Mouse (Mus musculus): ENCODE measurements around the gene Palm3. TPM values are rescaled to one million over a fixed set of nuclear protein-coding genes. Genes with fewer than 3 reads are reported as not detected.

Gene Palm3
- polyA plus RNA-seq, 1 experiment from 2014 or later, result 5.5 TPM

GRCm38 (mm10) chr8:84010625-84011611 lies 10.4 kb upstream of the Palm3 start:
- Histone ChIP-seq H3K4me3 (peak overlapping the region; percentile 53), H3K9ac (peak overlapping the region; percentile 31), H3K4me1 (peaks cover 34% of the 10 kb centered on the region), H3K27me3 (peaks cover 44% of the 10 kb centered on the region), H3K36me3 (no peaks in the 10 kb centered on the region), H3K9me3 (no peaks in the 10 kb centered on the region), H3K27ac (no peak overlapping the region), H3K4me2 (peak overlapping the region; percentile 99)
- ATAC-seq (ENCODE audit: insufficient number of reproducible peaks, low FRiP score, low TSS enrichment, low read depth), result 0 out of 2 replicates have a peak, but pooled peaks have one; percentile 45
- 2% methylated on average over 83 of the region's 83 CpGs for WGBS

GRCm38 (mm10) chr8:84011705-84012498 lies 9.4 kb upstream of the Palm3 start, which contains the start of gene 2210011C24Rik:
2210011C24Rik (minus strand) TSS chr8:84012171.
- H3K4me1 ChIP-seq, result peaks cover 34% of the 10 kb centered on the region
- ATAC-seq (ENCODE audit: insufficient number of reproducible peaks, low FRiP score, low TSS enrichment, low read depth), result no peak
- H3K27me3 ChIP-seq, result peaks cover 44% of the 10 kb centered on the region
- H3K36me3 ChIP-seq, result no peaks in the 10 kb centered on the region
- 1% methylated on average over 45 of the region's 45 CpGs for WGBS
- peak within 1 kb of the TSS; percentile 31 for H3K9ac ChIP-seq
- peak within 1 kb of the TSS; percentile 99 for H3K4me2 ChIP-seq
- H3K4me3 ChIP-seq, result peak within 1 kb of the TSS; percentile 53
- no peak within 1 kb of the TSS for H3K27ac ChIP-seq
- H3K9me3 ChIP-seq, result no peaks in the 10 kb centered on the region

GRCm38 (mm10) chr8:84012499-84013165 lies 8.6 kb upstream of the Palm3 start:
- Histone ChIP-seq H3K27me3 (peaks cover 44% of the 10 kb centered on the region), H3K9ac (peak overlapping the region; percentile 17; the same call in 1 of the 2 replicates), H3K4me1 (peaks cover 34% of the 10 kb centered on the region), H3K36me3 (no peaks in the 10 kb centered on the region), H3K4me2 (peak overlapping the region; percentile 99), H3K9me3 (no peaks in the 10 kb centered on the region), H3K4me3 (peak overlapping the region; percentile 53), H3K27ac (no peak overlapping the region)
- WGBS, result 10% methylated on average over 35 of the region's 35 CpGs
- no peak for ATAC-seq (ENCODE audit: insufficient number of reproducible peaks, low FRiP score, low TSS enrichment, low read depth)

- Histone ChIP-seq H3K27me3 (peaks cover 42% of the 10 kb centered on the region), H3K27ac (no peak overlapping the region), H3K4me1 (peaks cover 21% of the 10 kb centered on the region), H3K9me3 (no peaks in the 10 kb centered on the region), H3K4me3 (no peak overlapping the region), H3K9ac (no peak overlapping the region), H3K4me2 (no peak overlapping the region), H3K36me3 (no peaks in the 10 kb centered on the region)
- ATAC-seq (ENCODE audit: insufficient number of reproducible peaks, low FRiP score, low TSS enrichment, low read depth), result no peak
- 91% methylated on average over 5 of the region's 5 CpGs for WGBS
These were observed 5.4 kb upstream of the Palm3 start for GRCm38 (mm10) chr8:84015833-84016232.

GRCm38 (mm10) chr8:84019738-84020137 lies 1.5 kb upstream of the Palm3 start:
- Histone ChIP-seq H3K9ac (no peak overlapping the region), H3K27ac (no peak overlapping the region), H3K4me1 (peaks cover 16% of the 10 kb centered on the region), H3K4me2 (no peak overlapping the region), H3K27me3 (peaks cover 20% of the 10 kb centered on the region), H3K9me3 (no peaks in the 10 kb centered on the region), H3K4me3 (no peak overlapping the region), H3K36me3 (no peaks in the 10 kb centered on the region)
- ATAC-seq (ENCODE audit: insufficient number of reproducible peaks, low FRiP score, low TSS enrichment, low read depth), result no peak
- WGBS, result 79% methylated on average over 9 of the region's 9 CpGs

GRCm38 (mm10) chr8:84021569-84021968 lies 298 bp downstream of the Palm3 start:
- Histone ChIP-seq H3K36me3 (no peaks in the 10 kb centered on the region), H3K4me2 (peak overlapping the region; percentile 19; the same call in 1 of the 2 replicates), H3K4me1 (peaks cover 28% of the 10 kb centered on the region), H3K27me3 (peaks cover 28% of the 10 kb centered on the region), H3K9me3 (no peaks in the 10 kb centered on the region), H3K4me3 (no peak overlapping the region; the same call in 1 of the 2 replicates), H3K27ac (no peak overlapping the region), H3K9ac (no peak overlapping the region)
- 48% methylated on average over 12 of the region's 12 CpGs for WGBS
- ATAC-seq (ENCODE audit: insufficient number of reproducible peaks, low FRiP score, low TSS enrichment, low read depth), result no peak

- Histone ChIP-seq H3K36me3 (no peaks in the 10 kb centered on the region), H3K27ac (no peak overlapping the region), H3K4me3 (no peak overlapping the region), H3K4me1 (peaks cover 36% of the 10 kb centered on the region), H3K27me3 (peaks cover 43% of the 10 kb centered on the region), H3K4me2 (no peak overlapping the region), H3K9ac (no peak overlapping the region), H3K9me3 (no peaks in the 10 kb centered on the region)
- no peak for ATAC-seq (ENCODE audit: insufficient number of reproducible peaks, low FRiP score, low TSS enrichment, low read depth)
- WGBS, result 14% methylated on average over 5 of the region's 5 CpGs
These were observed 1.8 kb downstream of the Palm3 start for GRCm38 (mm10) chr8:84023085-84023484.

GRCm38 (mm10) chr8:84023631-84024030 lies 2.4 kb downstream of the Palm3 start:
- H3K27me3 ChIP-seq, result peaks cover 47% of the 10 kb centered on the region
- no peak overlapping the region for H3K4me2 ChIP-seq
- peaks cover 36% of the 10 kb centered on the region for H3K4me1 ChIP-seq

GRCm38 (mm10) chr8:84024171-84024570 lies 2.9 kb downstream of the Palm3 start:
- Histone ChIP-seq H3K36me3 (no peaks in the 10 kb centered on the region), H3K4me3 (no peak overlapping the region), H3K27me3 (peaks cover 50% of the 10 kb centered on the region), H3K9ac (no peak overlapping the region), H3K4me2 (no peak overlapping the region), H3K9me3 (no peaks in the 10 kb centered on the region), H3K27ac (no peak overlapping the region), H3K4me1 (peaks cover 36% of the 10 kb centered on the region)
- WGBS, result 20% methylated on average over 10 of the region's 10 CpGs
- ATAC-seq (ENCODE audit: insufficient number of reproducible peaks, low FRiP score, low TSS enrichment, low read depth), result no peak

More at GRCm38 (mm10) chr8:84023631-84024030, 2.4 kb downstream of the Palm3 start:
- 54% methylated on average over 1 of the region's 1 CpGs for WGBS
- Histone ChIP-seq H3K9me3 (no peaks in the 10 kb centered on the region), H3K27ac (no peak overlapping the region), H3K9ac (no peak overlapping the region), H3K36me3 (no peaks in the 10 kb centered on the region), H3K4me3 (no peak overlapping the region)
- ATAC-seq (ENCODE audit: insufficient number of reproducible peaks, low FRiP score, low TSS enrichment, low read depth), result no peak

GRCm38 (mm10) chr8:84025863-84026262 lies 4.6 kb downstream of the Palm3 start:
- peaks cover 42% of the 10 kb centered on the region for H3K27me3 ChIP-seq
- peaks cover 36% of the 10 kb centered on the region for H3K4me1 ChIP-seq
- H3K4me3 ChIP-seq, result peak overlapping the region; percentile 49
- peak; percentile 66 for ATAC-seq (ENCODE audit: insufficient number of reproducible peaks, low FRiP score, low TSS enrichment, low read depth)
- no peaks in the 10 kb centered on the region for H3K36me3 ChIP-seq
- WGBS, result under 1% methylated on average over 40 of the region's 41 CpGs
- no peak overlapping the region for H3K27ac ChIP-seq
- H3K9me3 ChIP-seq, result no peaks in the 10 kb centered on the region
- H3K4me2 ChIP-seq, result peak overlapping the region; percentile 90
- H3K9ac ChIP-seq, result peak overlapping the region; percentile 31; the same call in 1 of the 2 replicates

- no peak overlapping the region for H3K27ac ChIP-seq
- no peaks in the 10 kb centered on the region for H3K9me3 ChIP-seq
- peaks cover 31% of the 10 kb centered on the region for H3K27me3 ChIP-seq
- no peak overlapping the region for H3K9ac ChIP-seq
- no peak for ATAC-seq (ENCODE audit: insufficient number of reproducible peaks, low FRiP score, low TSS enrichment, low read depth)
- no peak overlapping the region for H3K4me3 ChIP-seq
- WGBS, result 13% methylated on average over 10 of the region's 10 CpGs
- no peaks in the 10 kb centered on the region for H3K36me3 ChIP-seq
- H3K4me1 ChIP-seq, result peaks cover 27% of the 10 kb centered on the region
- no peak overlapping the region for H3K4me2 ChIP-seq
These were observed 6.2 kb downstream of the Palm3 start for GRCm38 (mm10) chr8:84027449-84027848.
